Mouse (Mus musculus): ENCODE results near the gene Lmna.

The Lmna gene

DNA sequence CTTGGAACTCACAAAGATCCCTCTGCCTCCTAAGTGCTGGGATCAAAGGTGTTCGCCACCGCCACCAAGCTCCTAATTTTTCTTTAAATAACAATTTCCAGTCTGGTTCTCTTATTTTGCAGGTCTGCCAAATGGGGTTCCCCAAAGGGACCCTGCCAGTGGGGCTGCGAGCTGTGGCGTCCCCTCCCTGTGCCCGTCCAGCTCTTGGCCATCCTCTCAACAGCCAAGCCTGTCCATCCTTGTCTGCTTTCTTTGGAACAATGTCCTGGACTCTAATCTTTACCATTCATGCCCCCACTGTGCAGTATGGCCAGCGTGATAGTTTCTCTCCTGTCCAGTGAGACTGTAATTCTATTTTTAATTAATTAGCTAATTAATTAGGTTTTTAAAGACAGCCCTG, 11.4 kb upstream of the Lmna start:
- no peak for DNase-seq (ENCODE audit: low spot score in 2 of 2)

DNA sequence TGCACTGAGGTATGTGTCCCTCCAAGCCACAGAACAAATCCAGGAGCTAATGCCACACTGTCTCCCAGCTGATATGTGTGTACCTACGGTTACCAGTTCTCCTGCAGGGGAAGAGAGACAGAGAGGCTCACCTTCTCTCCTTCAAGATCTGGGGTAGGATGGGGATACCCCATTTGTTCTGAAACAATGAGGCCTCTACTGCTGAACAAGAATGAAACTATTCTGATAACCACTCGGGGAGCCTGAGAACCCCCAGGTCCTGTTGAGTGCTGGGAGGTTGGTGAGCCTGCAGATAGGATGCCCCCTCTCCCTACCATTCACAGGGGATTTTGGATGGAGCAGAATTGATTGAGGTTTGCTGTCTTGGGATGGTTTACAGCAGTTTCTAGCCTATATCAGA, 10.3 kb upstream of the Lmna start:
- no peak for DNase-seq (ENCODE audit: low spot score in 2 of 2)

GRCm38 (mm10) chr3:88518411-88518810, 8.7 kb upstream of the Lmna start:
- DNase-seq (ENCODE audit: low spot score in 2 of 2): no peak

DNA sequence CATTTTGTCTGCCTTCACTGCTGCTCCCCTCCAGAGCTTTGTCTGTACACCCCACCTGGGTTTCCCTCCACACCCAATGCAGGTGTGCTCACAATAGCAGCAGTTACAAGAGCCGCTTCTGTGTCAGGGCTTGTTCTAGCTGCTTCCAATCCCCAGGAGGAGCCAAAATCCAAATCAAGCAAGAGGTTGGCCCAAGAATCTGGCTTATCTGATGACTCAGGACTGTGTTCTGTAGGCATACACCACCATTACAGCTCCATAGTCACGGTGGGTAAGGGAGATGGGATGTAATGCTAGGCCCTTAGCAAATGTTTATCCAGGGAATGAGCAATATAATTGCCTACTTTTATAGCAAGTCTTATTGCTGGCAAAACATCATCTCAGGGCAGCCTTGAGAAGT, 6.7 kb upstream of the Lmna start:
- no peak for DNase-seq (ENCODE audit: low spot score in 2 of 2)

GRCm38 (mm10) chr3:88515095-88515386, 5.3 kb upstream of the Lmna start:
- DNase-seq (ENCODE audit: low spot score in 2 of 2): no peak

DNA sequence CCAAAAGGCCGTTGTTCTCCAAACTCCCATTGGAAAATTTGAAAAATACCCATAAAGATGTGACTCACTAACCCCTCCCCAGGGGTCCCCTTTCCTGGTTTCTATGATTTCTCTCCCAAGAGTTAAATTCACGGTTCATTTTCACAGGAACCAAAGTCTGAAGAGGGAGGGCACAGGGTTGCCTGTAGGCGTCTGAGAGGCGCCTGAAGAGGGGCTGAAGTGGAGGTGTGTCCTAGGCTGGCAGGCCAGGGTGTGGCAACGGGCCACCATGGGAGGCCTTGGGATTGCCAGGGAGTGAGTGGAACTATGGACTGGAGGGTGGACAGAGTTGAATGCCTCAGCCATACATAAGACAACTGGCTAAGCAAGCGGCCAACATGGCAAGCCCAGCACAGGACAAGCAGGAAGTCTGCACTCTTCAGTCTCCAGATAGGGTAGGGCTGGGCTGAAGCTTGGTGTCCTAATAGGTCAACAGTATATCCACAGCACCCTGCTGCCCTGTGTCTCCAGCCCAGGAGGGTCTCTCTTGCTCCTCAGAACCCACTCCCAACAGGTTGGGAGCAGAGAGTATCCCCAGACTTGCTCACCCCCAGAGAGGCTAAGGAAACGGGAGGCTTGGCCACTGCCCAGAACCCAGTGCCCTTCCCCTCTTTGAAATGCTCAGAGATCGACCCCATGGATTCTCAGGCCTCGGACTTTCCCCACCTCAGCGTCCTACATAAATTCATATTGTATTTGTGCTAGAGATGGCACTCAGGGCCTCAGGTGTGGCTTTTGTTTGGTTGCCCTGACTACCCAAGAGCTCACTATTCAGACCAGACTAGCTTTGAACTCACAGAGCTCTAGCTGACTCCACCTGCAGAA, 4.7 kb upstream of the Lmna start:
- DNase-seq (ENCODE audit: low spot score in 2 of 2): no peak

DNA sequence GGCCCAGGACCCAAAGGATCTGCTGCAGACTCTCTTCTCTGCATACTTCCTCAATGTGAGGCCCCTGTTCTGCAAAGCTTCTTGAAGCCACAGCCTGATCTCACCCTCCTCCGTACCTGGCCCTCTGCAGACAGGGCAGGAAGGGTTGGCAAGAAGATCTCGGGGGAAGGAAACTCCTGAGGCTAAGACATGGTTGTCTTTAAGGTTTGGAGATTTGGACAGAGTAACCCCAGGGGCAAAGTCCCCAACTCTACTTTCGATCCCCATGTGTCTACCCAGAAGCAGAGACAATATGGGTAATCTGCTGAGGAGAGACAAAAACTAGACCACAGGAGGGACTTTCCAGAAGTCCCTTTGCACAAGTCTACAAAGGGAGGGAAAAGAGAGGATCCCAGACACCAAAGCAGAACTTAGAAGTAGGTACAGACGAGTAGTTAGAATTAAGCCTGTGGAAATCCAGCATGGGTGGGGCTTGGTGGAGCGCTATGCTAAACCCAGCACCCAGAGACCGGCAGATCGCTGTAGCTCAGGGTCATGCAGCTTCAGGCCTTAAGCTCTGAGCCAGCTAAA, 3.9 kb upstream of the Lmna start:
- no peak for DNase-seq (ENCODE audit: low spot score in 2 of 2)

- no peak for DNase-seq (ENCODE audit: low spot score in 2 of 2)
Measured at GRCm38 (mm10) chr3:88512896-88513545, 3.3 kb upstream of the Lmna start.

DNA sequence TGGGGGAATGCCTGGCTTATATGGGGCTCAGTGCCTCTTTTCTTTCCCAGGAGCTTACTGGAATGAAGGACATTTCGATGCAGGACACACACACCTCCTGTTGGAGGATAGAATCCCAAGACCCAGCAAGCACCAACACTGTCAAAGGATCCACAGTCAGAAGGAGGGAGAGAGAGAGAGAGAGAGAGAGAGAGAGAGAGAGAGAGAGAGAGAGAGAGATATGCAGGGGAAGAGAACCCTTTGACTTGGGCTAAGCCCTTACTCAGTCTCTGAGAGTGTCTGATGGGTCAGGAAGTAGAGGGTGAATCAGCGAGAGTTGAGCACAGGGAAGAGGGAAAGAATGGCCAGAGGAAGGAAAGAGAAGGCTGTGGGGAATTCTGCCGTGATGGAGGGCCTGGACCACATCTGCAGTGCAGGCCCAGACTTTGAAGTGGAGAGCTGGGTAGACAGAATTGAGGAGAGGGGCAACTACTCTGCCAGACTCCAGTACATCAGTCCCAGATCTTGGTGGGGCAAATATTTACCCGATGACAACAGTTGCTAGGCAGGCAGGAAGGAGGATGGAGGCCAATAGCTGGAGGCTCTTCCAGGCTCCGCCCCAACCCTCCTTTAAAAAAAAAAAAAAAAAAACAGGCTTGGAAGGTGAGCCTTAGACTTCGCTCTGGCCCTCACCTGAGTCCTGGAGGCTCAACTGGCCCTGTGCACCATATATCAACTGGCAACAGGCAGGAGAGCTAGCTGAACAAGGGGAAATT, 2.6 kb upstream of the Lmna start:
- DNase-seq (ENCODE audit: low spot score in 2 of 2): no peak

GRCm38 (mm10) chr3:88511559-88511958, 1.8 kb upstream of the Lmna start:
- no peak for DNase-seq (ENCODE audit: low spot score in 2 of 2)

DNA sequence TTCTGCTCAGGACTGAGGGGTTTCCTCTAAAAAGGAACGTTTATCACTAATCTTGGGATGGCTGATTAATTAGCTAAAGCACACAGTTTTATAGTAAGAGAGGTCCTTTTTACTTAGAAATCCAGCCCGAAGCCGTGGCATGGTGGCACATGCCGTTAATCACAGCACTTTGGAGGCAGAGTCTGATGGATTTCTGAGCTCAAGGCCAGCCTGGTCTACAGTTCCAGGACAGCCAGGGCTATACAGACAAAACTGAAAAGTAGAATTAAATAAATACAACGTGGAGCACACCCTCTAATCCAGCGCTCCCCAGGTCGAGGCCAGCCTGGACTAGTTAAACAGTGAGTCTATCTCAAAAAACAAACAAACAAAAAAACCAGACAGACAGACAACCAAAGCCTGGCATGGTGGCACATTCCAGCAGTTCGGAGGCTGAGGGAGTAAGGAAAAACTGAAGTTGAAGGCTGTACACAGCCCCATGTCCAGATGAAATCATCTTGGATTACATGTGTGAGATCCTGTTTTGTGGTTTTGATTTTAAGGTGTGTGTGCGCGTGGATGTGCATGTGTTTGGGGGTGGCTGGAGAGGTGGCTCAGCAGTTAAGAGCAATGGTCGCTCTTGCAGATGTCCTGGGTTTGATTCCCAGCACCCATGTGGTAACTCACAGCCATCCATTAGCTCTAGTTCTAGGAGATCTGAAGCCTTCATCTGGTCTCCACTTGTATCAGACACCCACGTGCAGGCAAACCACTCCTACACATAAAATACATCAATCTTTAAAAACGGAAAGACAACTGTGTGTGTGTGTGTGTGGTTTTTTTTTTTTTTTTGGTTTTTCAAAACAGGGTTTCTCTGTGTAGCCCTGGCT, 899 bp upstream of the Lmna start:
- DNase-seq (ENCODE audit: low spot score in 2 of 2): no peak

- no peak for DNase-seq (ENCODE audit: low spot score in 2 of 2)
Measured at GRCm38 (mm10) chr3:88509250-88509649, 506 bp downstream of the Lmna start.

- no peak for DNase-seq (ENCODE audit: low spot score in 2 of 2)
Measured at GRCm38 (mm10) chr3:88505765-88506164, 4.0 kb downstream of the Lmna start.

DNA sequence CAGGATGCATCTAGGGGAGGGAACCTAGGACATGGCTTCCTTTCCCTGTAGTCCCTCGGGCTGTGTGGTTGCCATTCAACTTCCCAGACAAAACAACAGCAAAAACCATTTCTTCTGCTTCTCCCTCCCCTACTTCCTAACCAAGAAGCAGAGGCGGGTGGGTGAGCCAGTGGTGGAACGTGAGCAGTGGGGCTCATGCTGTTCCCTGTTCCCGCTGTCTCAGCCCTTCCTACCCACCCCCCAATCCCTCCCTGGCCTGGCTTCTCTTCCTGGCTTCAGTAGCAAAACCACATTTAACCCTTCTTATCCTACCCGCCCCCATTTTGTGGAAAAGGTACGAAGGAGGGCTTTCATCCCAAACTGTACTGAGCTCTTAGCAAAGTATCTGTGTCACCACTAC, 4.7 kb downstream of the Lmna start:
- DNase-seq (ENCODE audit: low spot score in 2 of 2): no peak

DNA sequence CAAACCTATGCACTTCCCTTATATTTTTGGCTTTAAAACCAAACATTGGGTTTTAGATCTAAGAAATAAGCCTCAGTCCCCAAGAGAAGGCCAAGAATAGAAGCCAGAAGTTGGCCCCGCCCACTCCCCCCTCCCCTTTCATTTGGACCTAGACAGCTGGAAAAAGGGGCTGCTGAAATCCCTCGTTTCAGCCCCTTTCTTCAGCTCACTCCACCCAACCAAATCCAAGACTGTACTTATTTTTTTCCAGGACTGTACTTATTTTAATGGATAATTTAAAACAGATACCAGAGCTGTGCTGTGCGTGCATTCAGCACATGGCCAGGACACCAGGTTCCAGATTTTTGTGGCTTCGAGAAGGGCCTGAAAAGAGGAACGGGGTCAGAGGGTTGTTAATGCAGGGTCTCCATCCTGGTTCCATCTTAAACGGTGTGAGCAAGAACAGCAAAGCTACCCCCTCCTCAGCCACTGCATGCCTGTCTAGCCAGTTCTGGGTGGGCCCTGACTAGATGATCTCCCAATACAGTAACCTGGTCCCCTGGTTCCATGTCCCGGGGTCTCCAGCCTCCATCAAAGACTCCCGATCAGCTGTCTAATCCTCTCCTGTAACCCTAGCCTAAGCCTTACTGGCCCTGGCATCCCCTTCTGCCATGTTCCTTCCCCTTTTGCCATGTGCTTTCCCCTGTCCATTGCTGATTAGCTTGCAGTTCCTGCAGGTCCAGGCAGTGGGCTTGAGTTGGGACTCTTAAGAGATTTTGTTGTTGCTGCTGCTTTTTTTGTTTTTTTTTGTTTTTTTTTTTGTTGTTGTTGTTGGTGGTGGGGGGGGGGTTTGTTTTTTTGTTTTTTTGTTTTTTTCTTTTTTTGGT, 5.6 kb downstream of the Lmna start:
- no peak for DNase-seq (ENCODE audit: low spot score in 2 of 2)

GRCm38 (mm10) chr3:88503505-88503863, 6.3 kb downstream of the Lmna start:
- peak in 1 of 2 experiments; percentile 54 for DNase-seq (ENCODE audit: low spot score in 2 of 2)

- DNase-seq (ENCODE audit: low spot score in 2 of 2): peak; percentile 81 to 94
Measured at GRCm38 (mm10) chr3:88502641-88503504, 6.9 kb downstream of the Lmna start.

DNA sequence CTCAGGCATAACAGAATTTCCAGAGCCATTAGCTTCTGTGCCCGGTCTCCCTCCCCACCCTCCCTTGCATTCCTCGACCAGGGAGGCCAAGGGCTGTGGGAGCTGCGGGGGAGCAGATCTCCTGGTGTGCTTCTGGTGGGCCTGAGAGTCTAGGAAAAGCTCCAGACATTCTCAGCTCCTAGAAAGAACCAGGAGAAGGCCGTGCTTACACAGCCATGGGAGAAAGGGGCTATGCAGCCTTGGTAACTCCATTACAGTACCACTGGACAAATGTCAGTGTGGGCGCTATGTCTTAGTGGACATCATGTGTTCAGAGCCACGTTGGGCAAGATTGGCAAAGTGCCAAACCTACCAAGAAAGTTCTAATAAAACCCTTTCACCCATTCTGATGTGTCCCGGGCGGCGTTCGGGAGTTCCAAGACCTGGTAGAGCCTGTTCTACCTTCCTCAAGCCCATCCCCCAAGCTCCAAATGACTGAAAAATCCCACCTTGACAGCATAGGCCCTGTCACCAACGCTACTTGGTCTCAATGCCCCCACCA, 7.7 kb downstream of the Lmna start:
- DNase-seq (ENCODE audit: low spot score in 2 of 2): no peak

GRCm38 (mm10) chr3:88501366-88502030, 8.3 kb downstream of the Lmna start:
- DNase-seq (ENCODE audit: low spot score in 2 of 2): no peak

Data from left cerebral cortex, adult 9 months (tissue).